Mouse (Mus musculus) gastrocnemius, postnatal 36 days (tissue): ENCODE results near the gene Slc7a7. TPM values are rescaled to one million over a fixed set of nuclear protein-coding genes. Genes with fewer than 3 reads are reported as not detected.
A peak's percentile ranks its signal among the peaks of the same experiment; 100 is the strongest.
"Not testable (repeated sequence)": the region's sequence is repeated elsewhere in the genome, so short reads cannot be mapped to it uniquely, and the experiment has no call there.

Experiments
- DNase-seq, 2 experiments: peaks; one replicate each; pipeline ENCODE4 v3.0.0; 2022
- intact Hi-C: fragments of 180-260 bp; cut with DNase I; formaldehyde crosslinking; loops from one replicate; pipeline ENCODE4 v1.15.1; 2025
- total RNA-seq, 2 experiments: library from RNA; stranded (reverse); gene quantifications; 2 replicates each; pipeline ENCODE4 v1.2.3; 2021

The Slc7a7 gene
- total RNA-seq, 2 experiments from 2014 or later = 0.97 to 1.5 TPM

GRCm38 (mm10) chr14:54383355-54383771, 34.2 kb downstream of the Slc7a7 start:
- intact Hi-C loops = no loop called here
- no peak for DNase-seq

- intact Hi-C loops = no loop called here
These were observed 34.9 kb downstream of the Slc7a7 start for GRCm38 (mm10) chr14:54382641-54383040.

GRCm38 (mm10) chr14:54381816-54382215, 35.8 kb downstream of the Slc7a7 start:
- DNase-seq = no peak
- intact Hi-C loops = no loop called here

More at GRCm38 (mm10) chr14:54382641-54383040, 34.9 kb downstream of the Slc7a7 start:
- DNase-seq = no peak

GRCm38 (mm10) chr14:54380616-54381015, 37.0 kb downstream of the Slc7a7 start:
- intact Hi-C loops = no loop called here

GRCm38 (mm10) chr14:54379571-54379970, 38.0 kb downstream of the Slc7a7 start:
- intact Hi-C loops = loop anchor here (5.0 kb wide), 1 partner anchor 38 kb away; the partner anchor contains the start of gene Slc7a7
- no peak for DNase-seq

More at GRCm38 (mm10) chr14:54380616-54381015, 37.0 kb downstream of the Slc7a7 start:
- DNase-seq = no peak

- no peak for DNase-seq
- intact Hi-C loops = loop anchor here (5.0 kb wide), 1 partner anchor 40 kb away; the partner anchor contains the start of gene Slc7a7
These were observed 40.4 kb downstream of the Slc7a7 start for GRCm38 (mm10) chr14:54377166-54377565.

- intact Hi-C loops = loop anchor here (5.0 kb wide), 1 partner anchor 41 kb away; the partner anchor contains the start of gene Slc7a7
- no peak for DNase-seq
These were observed 41.7 kb downstream of the Slc7a7 start for GRCm38 (mm10) chr14:54375916-54376315.

- intact Hi-C loops = no loop called here
- no peak for DNase-seq
These were observed 44.7 kb downstream of the Slc7a7 start for GRCm38 (mm10) chr14:54372923-54373322.

GRCm38 (mm10) chr14:54371460-54371859, 46.1 kb downstream of the Slc7a7 start:
- DNase-seq = no peak
- intact Hi-C loops = no loop called here

GRCm38 (mm10) chr14:54370595-54370994, 47.0 kb downstream of the Slc7a7 start:
- intact Hi-C loops = no loop called here
- no peak for DNase-seq

GRCm38 (mm10) chr14:54369372-54369771, 48.2 kb downstream of the Slc7a7 start:
- intact Hi-C loops = no loop called here
- no peak for DNase-seq

- intact Hi-C loops = no loop called here
- DNase-seq = no peak
These were observed 50.0 kb downstream of the Slc7a7 start for GRCm38 (mm10) chr14:54367429-54368060.

GRCm38 (mm10) chr14:54366581-54366980, 51.0 kb downstream of the Slc7a7 start:
- intact Hi-C loops = no loop called here
- DNase-seq = no peak

GRCm38 (mm10) chr14:54365026-54365645, 52.4 kb downstream of the Slc7a7 start:
- intact Hi-C loops = no loop called here
- no peak for DNase-seq

GRCm38 (mm10) chr14:54363156-54363555, 54.4 kb downstream of the Slc7a7 start:
- intact Hi-C loops = no loop called here
- no peak for DNase-seq

- peak; percentile 93 to 94 for DNase-seq
- intact Hi-C loops = no loop called here
These were observed 56.8 kb downstream of the Slc7a7 start, which contains the start of gene Oxa1l for GRCm38 (mm10) chr14:54360577-54361340. Oxa1l (plus strand) TSS chr14:54360834.

GRCm38 (mm10) chr14:54354406-54354805, 63.2 kb downstream of the Slc7a7 start:
- intact Hi-C loops = no loop called here
- DNase-seq = no peak

- no peak for DNase-seq
- intact Hi-C loops = no loop called here
These were observed 65.3 kb downstream of the Slc7a7 start for GRCm38 (mm10) chr14:54352314-54352713.

GRCm38 (mm10) chr14:54350773-54351541, 66.6 kb downstream of the Slc7a7 start:
- DNase-seq, intact Hi-C loops: not testable (repeated sequence)

GRCm38 (mm10) chr14:54341807-54342206, 75.8 kb downstream of the Slc7a7 start:
- DNase-seq, intact Hi-C loops: not testable (repeated sequence)
